Mouse (Mus musculus) ovary, adult 18-20 months (tissue): Measurements from ENCODE around the gene Nbl1.

ENCODE experiments used
- DNase-seq: peaks from one replicate; pipeline ENCODE4 v3.0.0; 2022; ENCODE audit warnings: low spot score, mixed read lengths

Gene Nbl1

GRCm38 (mm10) chr4:139064831-139065230 is 28.0 kb downstream of the Nbl1 start:
- DNase-seq, result no peak

- DNase-seq, result no peak
Observed at GRCm38 (mm10) chr4:139059569-139059968, 33.2 kb downstream of the Nbl1 start.

GRCm38 (mm10) chr4:139058029-139058428 is 34.8 kb downstream of the Nbl1 start:
- no peak for DNase-seq

GRCm38 (mm10) chr4:139057291-139057690 is 35.5 kb downstream of the Nbl1 start:
- DNase-seq, result no peak

GRCm38 (mm10) chr4:139055744-139056143 is 37.0 kb downstream of the Nbl1 start:
- DNase-seq, result no peak

- no peak for DNase-seq
Observed at GRCm38 (mm10) chr4:139055336-139055735, 37.5 kb downstream of the Nbl1 start.

- DNase-seq, result no peak
Observed at GRCm38 (mm10) chr4:139054300-139054923, 38.4 kb downstream of the Nbl1 start.

GRCm38 (mm10) chr4:139053391-139053790 is 39.4 kb downstream of the Nbl1 start:
- DNase-seq, result no peak

GRCm38 (mm10) chr4:139052796-139053195 is 40.0 kb downstream of the Nbl1 start:
- no peak for DNase-seq

- no peak for DNase-seq
Observed at GRCm38 (mm10) chr4:139048518-139048917, 44.3 kb downstream of the Nbl1 start.

- no peak for DNase-seq
Observed at GRCm38 (mm10) chr4:139046354-139046753, 46.4 kb downstream of the Nbl1 start.

- DNase-seq, result no peak
Observed at GRCm38 (mm10) chr4:139044566-139044965, 48.2 kb downstream of the Nbl1 start.

GRCm38 (mm10) chr4:139043600-139043999 is 49.2 kb downstream of the Nbl1 start:
- no peak for DNase-seq

GRCm38 (mm10) chr4:139042611-139043010 is 50.2 kb downstream of the Nbl1 start:
- DNase-seq, result no peak

GRCm38 (mm10) chr4:139040084-139040839 is 52.5 kb downstream of the Nbl1 start:
- DNase-seq, result no peak

- no peak for DNase-seq
Observed at GRCm38 (mm10) chr4:139037795-139038607, 54.8 kb downstream of the Nbl1 start.

GRCm38 (mm10) chr4:139035799-139036198 is 57.0 kb downstream of the Nbl1 start:
- no peak for DNase-seq

GRCm38 (mm10) chr4:139034942-139035341 is 57.9 kb downstream of the Nbl1 start:
- no peak for DNase-seq

GRCm38 (mm10) chr4:139034540-139034939 is 58.3 kb downstream of the Nbl1 start:
- DNase-seq, result no peak

GRCm38 (mm10) chr4:139034010-139034367 is 58.8 kb downstream of the Nbl1 start:
- no peak for DNase-seq

- no peak for DNase-seq
Observed at GRCm38 (mm10) chr4:139033263-139034009, 59.4 kb downstream of the Nbl1 start.

- no peak for DNase-seq
Observed at GRCm38 (mm10) chr4:139032521-139032920, 60.3 kb downstream of the Nbl1 start.
